Mouse (Mus musculus): ENCODE measurements at regions not wholly inside any gene's neighbourhood (a gene's known extent, or its start where the extent isn't known, plus 50 kb on each side); places are given as distances from the start of the nearest gene placed in this dataset.

DNA sequence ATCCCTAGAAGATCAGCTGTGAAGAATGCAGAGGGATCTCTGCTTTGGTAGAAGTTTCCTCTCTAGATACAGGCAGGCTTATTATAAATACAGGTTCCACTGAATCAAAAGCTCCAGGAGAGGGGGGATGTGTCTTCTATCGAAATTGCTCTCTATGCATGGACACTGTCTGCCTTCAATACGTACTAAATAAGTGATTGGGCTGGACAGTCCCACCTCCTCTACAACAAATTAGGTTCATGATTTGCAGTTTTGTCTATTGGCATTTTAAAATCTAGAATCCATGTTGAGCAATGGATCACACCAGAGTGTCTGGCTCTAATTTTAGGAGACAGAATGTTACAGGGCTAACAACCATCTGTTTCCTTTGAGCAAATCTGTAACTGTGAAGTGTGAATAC, 429.9 kb downstream of the Hs3st1 start:
- TF ChIP-seq CTCF (conservative IDR thresholded peaks at IDR 0.05; ENCODE audit: insufficient read depth, insufficient read length, low read depth, low read length) (no peak), POLR2A (IDR thresholded peaks at IDR 0.05; ENCODE audit: low read depth, low read length) (no peak)

Measured in kidney, adult 2 months (tissue).